Mouse (Mus musculus) CH12.LX (cell line): ENCODE measurements around the gene Gabpb2.

Source experiments
- BHLHE40 ChIP-seq: IDR thresholded peaks from 2 replicates; pipeline ENCODE4 v1.6.1; 2011; ENCODE audit warnings: mild to moderate bottlenecking, low read depth, low read length, improper control_type of control experiment
- CHD1 ChIP-seq: IDR thresholded peaks from 2 replicates; pipeline ENCODE4 v1.6.1; 2012; ENCODE audit warnings: low read depth, low read length, improper control_type of control experiment, inconsistent platforms
- CHD2 ChIP-seq: IDR thresholded peaks from 2 replicates; pipeline ENCODE4 v1.6.1; 2011; ENCODE audit warnings: low read length, improper control_type of control experiment
- CTCF ChIP-seq, 2 experiments: IDR thresholded peaks in 1 of 2; conservative IDR thresholded peaks in 1 of 2; 2 replicates each; pipeline ENCODE4 v1.5.1; 2011 to 2012; ENCODE audit warnings: low read depth in 2 of 2, low read length in 2 of 2, improper control_type of control experiment in 1 of 2, inconsistent platforms in 1 of 2, mild to moderate bottlenecking in 1 of 2, moderate library complexity in 1 of 2
- EP300 ChIP-seq: IDR thresholded peaks from 2 replicates; pipeline ENCODE4 v1.6.1; 2011; ENCODE audit warnings: low read length, improper control_type of control experiment
- MXI1 ChIP-seq: IDR thresholded peaks from 2 replicates; pipeline ENCODE4 v1.6.1; 2011; ENCODE audit warnings: mild to moderate bottlenecking, low read depth, low read length, improper control_type of control experiment
- NRF1 ChIP-seq: IDR thresholded peaks from 2 replicates; pipeline ENCODE4 v1.6.1; 2014; ENCODE audit warnings: low read depth, mild to moderate bottlenecking, inconsistent platforms, low read length, improper control_type of control experiment, moderate library complexity
- PAX5 ChIP-seq: IDR thresholded peaks from 2 replicates; pipeline ENCODE4 v1.6.1; 2012; ENCODE audit warnings: low read length, inconsistent platforms, mixed read lengths
- SIN3A ChIP-seq: IDR thresholded peaks from 2 replicates; pipeline ENCODE4 v1.6.1; 2012; ENCODE audit warnings: low read length, improper control_type of control experiment, inconsistent platforms
- ZKSCAN1 ChIP-seq: IDR thresholded peaks from 2 replicates; pipeline ENCODE4 v1.6.1; 2012; ENCODE audit warnings: low read depth, inconsistent platforms, low read length, improper control_type of control experiment, borderline replicate concordance
- ZMIZ1 ChIP-seq: IDR thresholded peaks from 2 replicates; pipeline ENCODE4 v1.6.1; 2012; ENCODE audit warnings: low read depth, mild to moderate bottlenecking, inconsistent platforms, low read length, improper control_type of control experiment
- ZNF384 ChIP-seq: IDR thresholded peaks from 2 replicates; pipeline ENCODE4 v1.6.1; 2012; ENCODE audit warnings: low read depth, low read length, improper control_type of control experiment, inconsistent platforms

GRCm38 (mm10) chr3:95199101-95199500 lies 18.6 kb downstream of the Gabpb2 start:
- TF ChIP-seq CHD2 (no peak), NRF1 (no peak), EP300 (no peak), SIN3A (no peak), CTCF (conservative IDR thresholded peaks at IDR 0.05 in 1 of 2, IDR thresholded peaks at IDR 0.05 in 1 of 2; ENCODE audit: low read depth in 2 of 2, low read length in 2 of 2) (no peak), ZNF384 (no peak), BHLHE40 (no peak), PAX5 (no peak), ZKSCAN1 (no peak), MXI1 (no peak), ZMIZ1 (no peak), CHD1 (no peak)
